Mouse (Mus musculus): ENCODE data around the gene Vmn1r45. TPM values are rescaled to one million over a fixed set of nuclear protein-coding genes. Genes with fewer than 3 reads are reported as not detected.

The Vmn1r45 gene
- polyA plus RNA-seq, 1 experiment from 2014 or later, result not detected

DNA sequence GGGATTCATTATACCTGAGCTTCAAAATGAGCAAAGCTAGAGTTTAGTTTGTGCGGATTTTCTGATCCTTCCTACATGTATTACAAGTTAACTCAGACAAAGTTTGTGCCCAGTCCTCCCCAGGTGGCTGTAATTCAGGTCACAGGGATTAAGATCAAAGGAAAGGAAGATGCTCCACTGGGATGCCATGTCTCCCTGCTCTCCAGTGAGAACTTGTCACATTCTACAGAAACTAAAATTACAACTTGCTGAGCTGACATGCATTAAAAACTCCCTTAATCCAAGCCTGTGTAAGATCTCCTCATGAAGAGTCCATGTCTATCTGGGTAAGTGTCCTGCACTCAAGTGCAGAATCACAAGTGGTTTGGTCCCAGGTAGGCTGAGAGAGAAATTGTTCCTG lies 57.0 kb downstream of the Vmn1r45 start, which contains the start of gene Vmn1r44:
Gene Vmn1r44, plus strand, starts transcription at position 301 of the 400 bp plus-strand sequence.
- H3K9me3 ChIP-seq (ENCODE audit: low read length), result no peaks in the 10 kb centered on the region
- ATAC-seq (no peak), DNase-seq (no peak)
- WGBS (ENCODE audit: insufficient replicate concordance), result 65% methylated on average over 1 of the region's 1 CpGs
- no peak within 1 kb of the TSS for H3K9ac ChIP-seq (replicated peaks)
- H3K36me3 ChIP-seq (replicated peaks; ENCODE audit: insufficient read depth, low read length), result no peaks in the 10 kb centered on the region
- H3K4me2 ChIP-seq (ENCODE audit: low read depth, low read length), result no peak within 1 kb of the TSS
- H3K4me1 ChIP-seq (ENCODE audit: insufficient read depth), result no peaks in the 10 kb centered on the region
- H3K27me3 ChIP-seq (ENCODE audit: insufficient read depth, low read length), result no peaks in the 10 kb centered on the region
- no peak for TF ChIP-seq CTCF (IDR thresholded peaks at IDR 0.05; ENCODE audit: low read depth)
- TF ChIP-seq EP300 (IDR thresholded peaks at IDR 0.05; ENCODE audit: low read depth), result no peak
- H3K27ac ChIP-seq (ENCODE audit: low read depth), result no peak within 1 kb of the TSS
- H3K4me3 ChIP-seq (ENCODE audit: low read depth, low read length), result no peak within 1 kb of the TSS

Other genes with a start within 250 kb of the Vmn1r45 start
- gene Vmn1r40, start 233.1 kb downstream of the Vmn1r45 start, polyA plus RNA-seq (2015; fragmentation: Nextera tagmentation; extraction: Ambion mirVana), result not detected in 2 replicates
- not detected in 2 replicates for gene Vmn1r41, start 199.8 kb downstream of the Vmn1r45 start, polyA plus RNA-seq (2015; fragmentation: Nextera tagmentation; extraction: Ambion mirVana)
- gene Vmn1r42, start 64.2 kb downstream of the Vmn1r45 start, polyA plus RNA-seq (2015; fragmentation: Nextera tagmentation; extraction: Ambion mirVana), result not detected in 2 replicates
- gene Vmn1r43, start 64.2 kb downstream of the Vmn1r45 start, polyA plus RNA-seq (2015; fragmentation: Nextera tagmentation; extraction: Ambion mirVana), result not detected in 2 replicates
- not detected in 2 replicates for gene Vmn1r44, start 56.9 kb downstream of the Vmn1r45 start, polyA plus RNA-seq (2015; fragmentation: Nextera tagmentation; extraction: Ambion mirVana)
- not detected in 2 replicates for gene Vmn1r46, start 28.7 kb upstream of the Vmn1r45 start, polyA plus RNA-seq (2015; fragmentation: Nextera tagmentation; extraction: Ambion mirVana)
- not detected in 2 replicates for gene Vmn1r47, start 75.5 kb upstream of the Vmn1r45 start, polyA plus RNA-seq (2015; fragmentation: Nextera tagmentation; extraction: Ambion mirVana)
- not detected in 2 replicates for gene Vmn1r48, start 96.2 kb upstream of the Vmn1r45 start, polyA plus RNA-seq (2015; fragmentation: Nextera tagmentation; extraction: Ambion mirVana)
- gene Vmn1r49, start 137.9 kb upstream of the Vmn1r45 start, polyA plus RNA-seq (2015; fragmentation: Nextera tagmentation; extraction: Ambion mirVana), result not detected in 2 replicates
- not detected in 2 replicates for gene Vmn1r50, start 160.8 kb upstream of the Vmn1r45 start, polyA plus RNA-seq (2015; fragmentation: Nextera tagmentation; extraction: Ambion mirVana)
- gene Vmn1r51, start 182.0 kb upstream of the Vmn1r45 start, polyA plus RNA-seq (2015; fragmentation: Nextera tagmentation; extraction: Ambion mirVana), result not detected in 2 replicates
- not detected in 2 replicates for gene Vmn1r52, start 234.2 kb upstream of the Vmn1r45 start, polyA plus RNA-seq (2015; fragmentation: Nextera tagmentation; extraction: Ambion mirVana)

Measured in liver, postnatal 0 days (tissue).